Mouse (Mus musculus) CD8-positive naive resting alpha-beta T cell, adult 2 months (primary cell): ENCODE data around the gene Eps8l2.
"Not testable (repeated sequence)": the region's sequence is repeated elsewhere in the genome, so short reads cannot be mapped to it uniquely, and the experiment has no call there.

Source experiments
- DNase-seq, 2 experiments: peaks; one replicate each; pipeline ENCODE4 v3.0.0; 2022; ENCODE audit warnings: low read depth in 2 of 2, low spot score in 2 of 2

Gene Eps8l2

DNA sequence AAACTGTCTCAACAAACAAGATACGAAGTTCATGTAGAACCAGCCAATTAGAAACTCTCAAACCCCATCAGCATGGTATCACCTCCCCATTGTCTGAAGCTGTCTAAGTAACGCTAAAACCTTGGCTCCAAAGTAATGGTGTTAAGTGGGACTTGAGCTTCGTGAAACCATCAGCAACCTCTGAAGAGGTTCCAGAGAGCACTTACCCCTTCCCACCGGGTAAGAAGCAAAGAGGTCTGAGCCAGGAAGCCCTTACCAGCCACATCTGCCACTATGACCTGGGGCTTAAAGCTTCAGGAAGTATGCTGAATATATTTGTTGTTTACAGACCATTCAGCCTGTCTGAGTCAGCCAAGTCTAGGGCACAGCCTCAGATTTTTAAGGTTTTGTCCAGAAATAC lies 66.8 kb downstream of the Eps8l2 start:
- DNase-seq: no peak

DNA sequence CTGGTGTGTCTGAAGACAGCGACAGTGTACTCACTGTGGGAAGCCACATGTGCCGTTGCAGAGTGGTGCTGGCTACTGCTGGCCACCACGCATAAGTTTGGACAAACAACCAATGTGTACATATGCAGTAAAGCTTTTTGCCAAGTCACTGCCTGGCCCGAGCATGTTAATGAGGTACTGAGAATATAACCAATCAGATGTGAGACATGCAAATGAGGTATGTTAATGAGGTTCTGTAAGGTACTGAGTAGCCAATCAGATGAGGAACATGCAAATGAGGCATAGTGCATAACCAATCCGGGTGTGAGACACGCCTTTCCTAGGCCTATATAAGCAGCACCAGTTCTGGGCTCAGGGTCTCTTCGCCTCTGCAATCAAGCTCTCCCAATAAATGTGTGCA lies 69.0 kb downstream of the Eps8l2 start:
- not testable (repeated sequence) for DNase-seq

DNA sequence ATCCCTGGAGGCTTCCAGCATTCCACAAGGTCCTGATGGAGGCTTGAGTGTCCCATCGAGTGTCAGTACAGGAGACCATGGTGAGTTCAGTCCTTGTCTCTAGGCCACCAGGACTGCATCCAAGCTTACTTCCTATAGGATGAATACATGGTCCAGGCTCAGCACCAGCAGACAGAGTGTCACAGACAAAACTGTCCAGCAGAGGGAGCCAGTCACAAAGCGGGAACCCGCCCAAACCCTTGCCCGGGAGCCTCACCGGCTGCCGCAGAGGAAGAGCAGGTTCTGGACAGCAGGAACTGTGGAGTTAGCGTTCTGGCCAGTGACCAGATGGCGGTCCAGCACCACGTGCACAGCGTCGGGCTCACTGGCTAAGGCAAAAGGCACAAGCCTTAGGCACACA lies 70.2 kb downstream of the Eps8l2 start:
- peak; percentile 71 to 80 for DNase-seq

DNA sequence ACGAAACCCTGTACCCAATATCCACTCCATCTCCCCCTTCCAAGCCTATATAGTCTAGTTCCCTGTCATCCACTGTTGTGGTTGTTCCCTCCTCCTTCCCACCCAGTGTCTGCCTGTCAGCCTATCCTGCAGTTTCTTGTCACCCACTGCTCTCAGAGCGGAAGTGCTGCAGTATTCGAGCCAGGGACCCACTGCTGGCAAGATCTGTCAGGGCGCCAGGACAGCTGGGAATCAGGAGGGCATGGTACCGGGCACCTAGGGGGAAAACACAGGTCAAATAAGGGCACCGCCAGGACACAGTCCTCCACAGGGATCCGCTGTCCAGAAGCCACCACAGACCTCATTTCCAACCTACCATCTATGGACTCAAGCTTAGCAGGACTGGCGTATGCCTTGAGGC lies 72.0 kb downstream of the Eps8l2 start:
- no peak for DNase-seq

DNA sequence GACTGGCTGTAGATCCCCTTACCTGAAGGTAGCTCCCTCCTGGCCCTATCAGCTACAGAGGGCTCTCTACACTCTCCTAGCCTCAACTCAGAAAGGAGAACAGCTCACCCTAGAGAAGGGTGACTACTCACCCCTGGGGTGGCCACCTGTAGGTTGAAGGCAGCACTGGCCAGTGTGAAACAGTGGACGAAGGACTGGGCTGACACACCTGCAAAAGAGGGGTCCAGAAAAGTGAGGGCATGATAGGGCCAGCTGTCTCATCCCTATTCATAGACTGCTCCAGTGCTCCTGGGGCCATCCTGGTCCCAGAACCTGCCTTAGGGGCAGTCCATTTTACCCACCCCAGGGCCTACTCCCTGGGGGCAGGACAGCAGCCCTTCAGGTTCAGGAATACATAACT lies 73.0 kb downstream of the Eps8l2 start:
- no peak for DNase-seq
